In genomic region chrX:99134891-99135290, GRCm38 (mm10) we compare ENCODE assay signal across 8 mouse cellular contexts. TPM values are rescaled to one million over a fixed set of nuclear protein-coding genes. Genes with fewer than 3 reads are reported as not detected.
DNase-seq lines count a peak whose midpoint lies in the region; ATAC-seq and TF ChIP-seq lines count a peak whose summit lies in the region.

No protein-coding gene starts in this region.

- no peaks in the 10 kb centered on the region for H3K9me3 ChIP-seq in lung, embryonic 14.5 days (ENCODE audit: low read depth, low read length)

- peak overlapping the region; percentile 89 for H3K27ac ChIP-seq in lung, embryonic 14.5 days (ENCODE audit: low read depth)
- no peak overlapping the region for H3K27ac ChIP-seq in olfactory bulb, adult 2 months (ENCODE audit: insufficient read depth, low read depth, low read length)

- no peak for TF ChIP-seq POLR2A in olfactory bulb, adult 2 months (IDR thresholded peaks at IDR 0.05; ENCODE audit: insufficient read depth, low read depth, low read length)

- no peak overlapping the region for H3K4me3 ChIP-seq in lung, embryonic 14.5 days (ENCODE audit: low read depth, low read length)
- H3K4me3 ChIP-seq in olfactory bulb, adult 2 months (ENCODE audit: insufficient read depth, low read depth, low read length) = 0 out of 2 replicates have a peak overlapping the region, but pooled peaks have one; percentile 14

- peak; percentile 69 for DNase-seq in MN1 (ENCODE audit: low spot score)
- DNase-seq in cerebellum, adult 8-10 months = peak; percentile 81
- DNase-seq in layer of hippocampus, adult 8-10 months (ENCODE audit: low spot score in 2 of 2) = peak; percentile 68 to 81
- peak; percentile 94 for DNase-seq in lung, embryonic 14.5 days
- peak; percentile 74 for DNase-seq in thymus, postnatal 0 days (ENCODE audit: low spot score)

- H3K9ac ChIP-seq in lung, embryonic 14.5 days = peak overlapping the region; percentile 11

- H3K36me3 ChIP-seq in lung, embryonic 14.5 days (ENCODE audit: insufficient read depth) = no peaks in the 10 kb centered on the region

- 9% methylated on average over 14 of the region's 14 CpGs for WGBS in lung, embryonic 14.5 days
- 26% methylated on average over 14 of the region's 14 CpGs for WGBS in olfactory bulb, adult 2 months

- TF ChIP-seq CTCF in lung, embryonic 14.5 days (IDR thresholded peaks at IDR 0.05; ENCODE audit: low read depth) = peak; percentile 85
- peak; percentile 82 for TF ChIP-seq CTCF in olfactory bulb, adult 2 months (IDR thresholded peaks at IDR 0.05; ENCODE audit: insufficient read depth, low read depth, low read length)

- peak; percentile 56 for ATAC-seq in frontal cortex, adult (ENCODE audit: low TSS enrichment)
- ATAC-seq in hematopoietic stem cell, adult 5-6 weeks (replicated peaks in 1 of 2; ENCODE audit: insufficient read depth in 1 of 2, low FRiP score in 2 of 2, low TSS enrichment in 1 of 2, low read depth in 1 of 2, poor library complexity in 2 of 2, severe bottlenecking in 2 of 2) = peak; percentile 60 to 69
- peak; percentile 61 for ATAC-seq in lung, embryonic 14.5 days (ENCODE audit: insufficient read depth)

- H3K4me1 ChIP-seq in lung, embryonic 14.5 days (ENCODE audit: insufficient read depth) = no peaks in the 10 kb centered on the region
- peaks cover 24% of the 10 kb centered on the region for H3K4me1 ChIP-seq in olfactory bulb, adult 2 months (ENCODE audit: control insufficient read depth, insufficient read depth, low read length)

- H3K4me2 ChIP-seq in lung, embryonic 14.5 days = peak overlapping the region; percentile 64

- H3K27me3 ChIP-seq in lung, embryonic 14.5 days (ENCODE audit: insufficient read depth, low read length) = no peaks in the 10 kb centered on the region

RNA-seq across cellular contexts. Expression of gene Efnb1, which starts 1.0 kb away (rescaled TPM):
- 4.7 and 5.6 TPM in 2 replicates for total RNA-seq in hematopoietic stem cell, adult 5-6 weeks (2017)
- total RNA-seq in layer of hippocampus, adult 8-10 months (2022) = 10 to 100 TPM; 12.6 to 16.1 (median 14.9) TPM
- 46.0 and 48.9 TPM in 2 replicates for polyA plus RNA-seq in lung, embryonic 14.5 days (2014; fragmentation: Nextera tagmentation; extraction: Ambion mirVana)
- not detected in 2 replicates for polyA plus RNA-seq in olfactory bulb, adult 2 months (2012; ENCODE audit: insufficient read depth, insufficient read length, low replicate concordance, missing spikeins)
- polyA plus RNA-seq in thymus, postnatal 0 days (2015; fragmentation: Nextera tagmentation; extraction: Ambion mirVana) = 4.8 and 5.0 TPM in 2 replicates
